ENCODE assay signal across 16 mouse cellular contexts in the genomic region with DNA sequence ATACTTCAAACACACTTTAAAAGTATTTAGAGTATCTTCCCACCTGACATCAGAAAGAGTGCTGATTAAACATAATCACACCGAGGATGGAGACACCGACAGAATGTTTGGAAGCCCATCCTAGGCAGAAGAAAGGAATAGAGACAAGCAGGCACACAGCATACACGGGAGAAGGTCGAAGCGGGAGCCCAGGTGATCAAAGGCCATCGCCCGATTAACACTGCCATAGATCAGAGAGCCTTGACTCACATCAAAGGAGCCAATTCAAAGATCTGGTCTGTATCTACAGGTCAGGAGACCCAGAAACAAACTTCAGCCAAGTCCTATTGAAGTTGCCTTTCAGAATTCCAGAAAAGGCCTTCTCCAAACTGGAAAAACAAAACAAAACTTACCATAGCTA.
"Had no signal": no experiment of that assay in that cellular context is flagged by ENCODE, and none has a peak within 500 bp of the region (broad histone marks: within the 10 kb centered on the region; RNA-seq: fewer than 3 reads in every experiment).

No protein-coding gene starts in this region.

- DNase-seq: liver, postnatal 0 days; lung, adult 2 months; lung, postnatal 14 days; lung, postnatal 36 days; right cerebral cortex, postnatal 25 days; right cerebral cortex, postnatal 4 days; spleen, adult 18-20 months; thymus, adult 18-20 months; thymus, postnatal 14 days; thymus, postnatal 36 days had no signal

- H3K4me3 ChIP-seq: lung, embryonic 15.5 days; megakaryocyte, embryonic 14.5 days; midbrain, embryonic 13.5 days; midbrain, embryonic 15.5 days; neural tube, embryonic 12.5 days had no signal

- H3K27ac ChIP-seq: lung, embryonic 15.5 days; macrophage; midbrain, embryonic 13.5 days; midbrain, embryonic 15.5 days; neural tube, embryonic 12.5 days had no signal
